Mouse (Mus musculus) spleen, adult 12 weeks (tissue): Measurements from ENCODE around the gene Neo1.
"Not testable (repeated sequence)": the region's sequence is repeated elsewhere in the genome, so short reads cannot be mapped to it uniquely, and the experiment has no call there.

Experiments
- DNase-seq: peaks from one replicate; pipeline ENCODE4 v3.0.0; 2022; ENCODE audit warnings: low spot score

Gene Neo1

DNA sequence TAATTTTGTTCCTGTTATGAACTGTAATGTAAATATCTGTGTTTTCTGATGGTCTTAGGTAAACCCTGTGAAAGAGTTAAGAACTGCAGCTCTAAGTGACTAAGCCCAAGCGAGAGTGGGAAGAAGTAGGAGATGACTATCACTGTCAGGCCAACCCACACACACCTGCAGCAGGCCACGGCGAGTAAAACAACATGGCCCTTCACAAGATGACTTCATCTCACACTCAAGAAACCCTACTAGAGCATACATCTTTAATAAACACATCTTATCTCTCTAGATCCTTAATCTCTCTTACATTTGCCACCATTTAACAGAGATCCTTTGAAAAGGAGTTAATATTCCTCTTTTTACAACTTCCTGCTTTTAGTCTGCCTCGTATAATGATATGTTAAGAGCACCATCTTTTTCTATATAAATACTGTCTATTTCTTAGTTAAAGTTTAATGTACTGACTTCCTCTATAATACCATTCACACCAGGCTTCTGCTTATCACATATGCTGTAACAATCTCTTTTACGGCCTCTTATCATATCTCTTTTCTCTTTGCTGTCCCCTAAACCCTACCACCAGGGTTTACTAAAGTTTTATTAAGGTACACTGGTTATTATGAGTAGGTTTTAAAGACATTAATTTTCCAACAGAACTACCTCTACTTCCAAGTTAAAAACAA is 46.8 kb downstream of the Neo1 start:
- DNase-seq: no peak

GRCm38 (mm10) chr9:58979034-58979433 is 57.2 kb downstream of the Neo1 start:
- no peak for DNase-seq

DNA sequence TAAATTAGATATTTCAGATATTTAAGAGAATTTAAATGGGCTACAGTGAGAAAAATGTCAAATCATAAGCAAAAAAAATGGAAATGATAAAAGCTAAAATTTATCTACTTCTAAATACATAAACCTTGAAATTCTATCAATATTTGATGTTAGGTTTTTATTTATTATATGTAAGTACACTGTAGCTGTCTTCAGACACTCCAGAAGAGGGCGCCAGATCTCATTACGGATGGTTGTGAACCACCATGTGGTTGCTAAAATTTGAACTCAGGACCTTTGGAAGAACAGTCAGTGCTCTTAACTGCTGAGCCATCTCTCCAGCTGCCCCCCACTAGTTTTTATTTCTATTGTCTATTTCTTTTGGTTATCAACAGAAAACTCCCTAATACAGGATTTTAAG is 65.1 kb downstream of the Neo1 start:
- DNase-seq: not testable (repeated sequence)

- no peak for DNase-seq
These were observed 68.9 kb downstream of the Neo1 start for GRCm38 (mm10) chr9:58967371-58967770.

DNA sequence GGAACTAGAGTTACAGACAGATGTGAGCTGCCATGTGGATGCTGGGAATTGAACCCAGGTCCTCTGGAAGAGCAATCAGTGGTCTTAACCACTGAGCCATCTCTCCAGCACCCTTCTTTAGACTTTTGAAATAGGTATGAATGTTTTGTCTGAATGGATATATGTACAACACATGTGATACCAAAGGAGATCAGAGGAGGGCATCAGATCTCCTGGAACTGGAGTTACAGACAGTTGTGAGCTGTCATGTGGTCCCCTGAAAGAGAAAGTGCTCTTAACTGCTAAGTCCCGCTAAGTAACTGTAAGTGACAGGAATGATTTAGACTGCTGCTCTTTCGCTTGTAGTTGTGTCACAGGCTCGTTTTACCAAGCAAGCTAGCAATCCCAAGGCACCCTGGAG is 80.7 kb downstream of the Neo1 start:
- DNase-seq: no peak

- DNase-seq: not testable (repeated sequence)
These were observed 90.3 kb downstream of the Neo1 start for GRCm38 (mm10) chr9:58945910-58946309.

DNA sequence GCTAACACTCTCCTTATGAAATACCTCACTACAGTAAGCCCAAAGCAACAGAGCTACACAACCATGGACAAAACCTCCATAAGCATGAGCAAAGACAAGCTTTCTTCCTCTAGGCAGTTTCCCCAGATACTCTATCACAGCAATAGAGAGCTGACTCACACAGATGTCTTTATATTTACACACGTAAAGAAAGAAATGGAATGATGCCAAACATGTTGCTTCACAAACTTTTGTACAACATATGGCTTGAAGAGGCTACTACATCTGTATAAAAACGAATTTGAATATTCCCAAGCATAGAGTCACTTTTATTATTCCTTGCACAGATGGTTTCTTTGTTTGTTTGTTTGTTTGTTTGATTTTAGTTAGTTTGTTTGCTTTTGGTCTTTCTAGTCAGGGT is 101.5 kb downstream of the Neo1 start:
- DNase-seq: no peak

DNA sequence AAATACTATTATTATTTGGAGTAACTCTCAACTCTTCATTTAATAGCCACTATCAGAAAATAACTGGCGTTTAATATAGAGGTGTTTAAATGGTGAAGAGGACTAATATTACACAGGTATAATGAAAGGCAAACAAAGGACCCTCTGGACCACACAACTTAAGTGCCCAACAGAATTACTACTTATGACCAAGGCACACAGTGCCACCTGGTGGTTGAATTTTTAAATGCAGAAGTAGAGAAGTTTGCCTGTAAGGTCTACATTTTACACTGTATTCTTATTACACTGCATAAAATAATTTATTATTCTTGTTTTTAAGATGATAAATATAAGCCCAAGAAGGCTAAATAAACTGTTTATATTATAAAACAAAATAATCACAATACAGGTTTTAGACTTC is 108.1 kb downstream of the Neo1 start:
- DNase-seq: no peak

- no peak for DNase-seq
These were observed 133.2 kb downstream of the Neo1 start for GRCm38 (mm10) chr9:58902869-58903585.

DNA sequence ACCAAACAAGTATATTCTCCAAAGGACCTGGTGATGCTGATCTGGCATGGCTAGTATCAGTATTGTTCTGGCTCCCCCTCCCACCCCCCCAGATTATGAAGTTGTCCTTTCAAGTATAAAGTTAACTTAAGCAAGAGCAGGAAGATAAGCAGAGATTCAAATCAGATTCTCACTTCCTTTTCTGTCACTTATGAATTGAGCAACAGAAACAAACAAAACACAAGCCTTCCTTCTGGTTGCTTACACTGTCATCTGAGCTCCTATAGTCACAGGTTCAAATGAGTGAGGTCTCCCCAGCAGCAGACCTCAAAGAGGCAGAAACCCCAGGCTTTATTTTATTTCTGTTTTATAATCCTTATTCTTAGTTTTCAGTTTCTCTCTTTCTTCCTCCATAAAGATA is 136.6 kb downstream of the Neo1 start:
- DNase-seq: no peak

DNA sequence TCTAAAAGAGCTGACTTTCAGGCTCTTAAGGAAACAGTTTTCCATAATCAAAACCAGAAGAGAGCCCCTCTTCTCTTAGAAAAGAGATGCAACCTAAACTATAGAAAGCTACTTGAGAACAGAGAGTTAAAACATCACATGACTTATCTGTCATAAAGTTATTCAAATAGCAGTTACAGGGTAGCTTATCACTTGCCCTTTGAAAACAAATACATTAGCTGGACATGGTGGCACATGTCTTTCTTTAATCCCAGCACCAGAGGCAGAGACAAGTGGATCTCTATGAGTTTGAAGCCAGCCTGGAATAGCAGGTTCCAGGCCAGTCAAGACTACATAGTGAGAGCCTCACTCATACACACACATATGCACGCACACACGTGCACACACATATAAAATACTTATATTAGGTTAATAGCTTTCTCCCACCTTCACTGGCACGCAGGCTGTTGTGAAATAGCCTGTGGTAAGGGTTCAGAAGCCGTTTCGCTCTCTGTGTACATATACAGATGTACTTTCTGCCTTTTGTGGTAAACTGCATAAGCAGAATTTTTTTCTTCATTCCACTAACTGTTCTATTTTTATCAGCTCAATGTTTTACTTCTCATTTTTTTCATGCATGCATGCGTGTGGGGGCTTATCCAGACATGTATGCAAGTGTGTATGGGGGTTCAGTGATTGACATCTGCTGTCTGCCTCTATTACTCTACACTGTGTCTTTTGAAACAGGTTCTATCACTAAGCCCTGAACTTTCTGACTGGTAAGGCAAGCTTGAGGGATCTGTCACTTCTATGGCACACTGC is 144.2 kb downstream of the Neo1 start:
- no peak for DNase-seq

- DNase-seq: no peak
These were observed 145.3 kb downstream of the Neo1 start for GRCm38 (mm10) chr9:58890893-58891292.

DNA sequence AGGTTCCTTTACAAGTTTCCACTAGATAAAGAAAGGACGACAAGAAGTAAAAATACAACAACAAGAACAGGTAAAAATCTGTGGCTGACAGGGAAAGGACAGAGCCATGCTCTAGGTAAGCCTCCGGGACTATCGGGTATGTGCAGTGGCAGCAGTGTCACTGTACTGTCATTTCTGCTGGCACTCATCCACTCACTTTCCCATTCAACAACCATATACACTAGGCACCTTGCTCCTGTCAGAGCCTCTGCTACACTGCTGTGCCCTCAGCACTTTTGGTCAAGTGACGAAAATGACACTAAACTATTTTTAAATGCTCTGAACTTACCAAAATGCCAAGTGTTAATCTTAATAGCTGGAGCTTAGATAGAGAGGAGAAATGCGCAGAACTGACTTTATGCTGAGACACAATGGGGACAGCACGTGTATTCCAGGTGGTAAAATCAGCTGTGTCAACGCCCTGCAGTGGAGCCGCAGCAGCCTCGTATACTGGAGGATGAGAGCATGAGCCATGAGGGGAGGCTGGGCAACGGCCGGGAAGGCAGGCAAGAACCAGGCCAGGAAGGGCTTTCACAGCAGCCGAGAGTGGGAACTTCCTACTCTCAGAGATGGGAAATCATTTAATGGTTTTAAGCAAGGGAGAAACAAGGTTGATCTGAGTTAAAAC is 146.3 kb downstream of the Neo1 start:
- no peak for DNase-seq

DNA sequence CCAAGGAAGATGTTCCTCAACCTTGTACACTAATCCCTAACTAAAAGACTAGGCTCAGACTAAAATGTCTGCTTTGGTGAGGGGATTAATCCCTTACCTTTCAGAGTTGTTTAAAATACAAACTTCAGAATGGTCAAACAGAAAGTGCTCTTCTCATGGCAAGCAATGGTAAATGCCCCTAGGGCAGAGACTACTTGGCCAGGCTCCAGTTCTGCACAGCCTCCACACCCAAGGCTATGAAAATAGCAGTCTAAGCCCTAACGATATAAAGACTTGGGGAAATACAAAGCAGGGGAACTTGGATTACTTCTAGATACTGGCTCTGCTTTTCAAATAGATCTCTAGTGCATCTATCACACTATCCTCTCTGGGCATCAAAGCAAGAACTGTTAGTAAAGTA is 153.6 kb downstream of the Neo1 start:
- DNase-seq: no peak

GRCm38 (mm10) chr9:58879836-58880235 is 156.4 kb downstream of the Neo1 start:
- no peak for DNase-seq

GRCm38 (mm10) chr9:58876946-58877625 is 159.2 kb downstream of the Neo1 start:
- no peak for DNase-seq

DNA sequence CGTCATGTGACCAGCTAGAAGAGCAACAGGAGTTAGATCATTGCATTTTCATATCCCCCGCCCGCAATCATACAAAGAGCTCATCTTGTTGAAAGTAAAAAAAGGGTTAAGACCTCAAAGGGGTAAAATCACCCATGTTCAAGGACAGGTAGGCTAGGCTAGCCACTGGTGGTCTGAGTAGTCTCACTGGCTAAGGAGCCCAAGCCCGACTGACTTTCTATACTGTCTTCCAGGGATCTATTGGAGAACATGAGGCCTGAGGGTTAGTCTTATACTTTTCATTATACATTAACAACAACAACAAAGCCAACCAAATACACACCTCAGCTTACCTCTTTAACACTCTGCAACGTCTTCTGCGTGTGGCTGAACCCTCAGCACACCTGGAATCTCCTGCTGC is 160.8 kb downstream of the Neo1 start:
- DNase-seq: no peak

- no peak for DNase-seq
These were observed 161.9 kb downstream of the Neo1 start for GRCm38 (mm10) chr9:58874354-58874753.

- no peak for DNase-seq
These were observed 162.5 kb downstream of the Neo1 start for GRCm38 (mm10) chr9:58873541-58874324.

DNA sequence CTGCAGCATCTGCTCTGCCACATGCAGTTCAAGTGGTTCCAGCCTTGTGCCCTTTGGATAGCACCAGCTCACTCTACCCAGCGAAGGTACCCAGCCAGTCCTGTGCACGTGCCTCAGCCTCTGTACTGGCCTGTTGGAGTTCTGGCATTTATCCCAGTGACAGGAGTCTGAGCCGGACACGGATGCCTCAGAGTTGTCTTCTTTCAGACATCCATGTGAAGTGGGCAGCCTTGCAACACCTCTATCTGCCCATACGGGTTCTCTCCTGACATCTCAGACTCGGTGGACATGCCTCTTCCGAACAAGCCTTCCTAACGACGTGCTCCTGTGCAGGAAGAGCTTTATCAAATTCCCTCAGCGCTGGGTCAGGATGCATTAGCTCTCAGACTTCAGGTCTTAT is 165.1 kb downstream of the Neo1 start:
- no peak for DNase-seq

DNA sequence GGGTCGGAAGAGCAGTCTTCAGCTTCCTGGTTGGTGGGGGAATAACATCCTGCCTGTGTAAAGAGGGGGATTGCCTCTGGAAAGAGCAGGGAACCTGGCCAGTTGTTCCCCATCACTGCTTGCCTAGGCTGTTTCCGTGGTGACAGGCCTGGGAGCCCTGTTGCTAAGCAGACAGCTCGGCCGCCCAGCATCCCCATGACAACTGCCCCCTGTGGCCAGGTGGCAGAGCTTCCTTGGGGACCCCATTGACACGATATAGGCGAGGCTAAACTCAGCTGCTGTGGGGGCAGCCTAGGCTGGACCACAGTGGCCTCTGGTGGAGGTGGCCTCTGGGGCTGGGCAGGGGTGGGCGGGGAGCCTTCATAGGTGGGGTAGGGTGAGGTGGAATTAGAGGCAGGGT is 172.4 kb downstream of the Neo1 start:
- no peak for DNase-seq
